Mouse (Mus musculus) cerebellum, adult 2 months (tissue): ENCODE measurements around the gene Ifitm10.
"Not testable (repeated sequence)": the region's sequence is repeated elsewhere in the genome, so short reads cannot be mapped to it uniquely, and the experiment has no call there.

ENCODE experiments used
- CTCF ChIP-seq: fragments of 200-500 bp; IDR thresholded peaks from 2 replicates; pipeline ENCODE4 v1.5.1; 2011; ENCODE audit warnings: low read depth, mild to moderate bottlenecking, control low read depth, low read length, moderate library complexity, borderline replicate concordance; ENCODE audit not compliant: insufficient read depth
- POLR2A ChIP-seq: fragments of 200-500 bp; IDR thresholded peaks from 2 replicates; pipeline ENCODE4 v1.6.1; 2011; ENCODE audit warnings: low read length, control low read depth, borderline replicate concordance; ENCODE audit not compliant: insufficient read depth

- not testable (repeated sequence) for TF ChIP-seq POLR2A, CTCF
Measured at GRCm38 (mm10) chr7:142296108-142296507, 77.4 kb downstream of the Ifitm10 start.
